Mouse (Mus musculus) liver (tissue): ENCODE measurements around the gene Nisch.

Source experiments
- DNase-seq: peaks from one replicate; pipeline ENCODE4 v3.0.0-alpha.2; 2020; ENCODE audit warnings: mixed read lengths

Nisch gene

DNA sequence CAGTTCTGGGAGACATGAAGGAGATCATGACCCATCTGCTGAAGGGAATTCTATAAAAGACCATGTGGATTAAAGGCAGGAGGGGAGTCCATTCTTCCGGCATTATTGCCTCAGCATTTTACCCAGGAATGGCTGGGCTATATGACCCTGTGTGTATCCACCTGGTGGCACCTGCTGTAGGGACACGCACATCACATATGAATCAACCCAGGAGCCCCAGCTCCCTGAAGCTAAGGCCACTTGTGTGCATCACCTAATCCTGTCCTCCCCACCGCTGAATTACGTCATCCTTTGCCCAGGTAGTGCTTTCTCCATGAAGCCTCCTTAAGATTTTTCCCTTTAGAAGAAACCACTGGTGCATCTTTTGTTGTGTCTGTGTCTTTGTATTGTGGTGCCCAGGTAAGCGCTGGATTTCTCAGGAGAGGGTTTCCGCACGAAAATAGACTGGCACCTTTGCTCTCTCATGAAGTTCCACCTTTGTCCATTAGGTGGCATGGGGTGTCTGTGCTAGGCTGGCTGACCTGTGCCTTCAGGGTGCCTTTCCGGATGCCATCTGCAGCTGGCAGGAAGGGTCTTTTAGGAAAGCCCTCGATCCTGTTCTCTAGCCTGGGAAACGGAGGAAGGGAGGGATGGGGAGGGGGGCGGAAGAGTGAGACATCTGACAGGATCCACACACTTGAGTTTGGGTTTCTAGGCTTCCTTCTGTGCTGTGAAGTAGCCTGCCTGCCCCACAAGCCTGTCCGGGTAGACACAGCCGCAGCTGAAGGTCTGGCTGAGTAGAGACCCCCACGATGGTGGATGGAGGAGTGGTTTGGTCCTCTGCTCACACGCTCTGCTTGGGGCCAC, 1.4 kb downstream of the Nisch start:
- DNase-seq = peak; percentile 52

GRCm38 (mm10) chr14:31214684-31215083, 2.1 kb downstream of the Nisch start:
- no peak for DNase-seq

GRCm38 (mm10) chr14:31213868-31214267, 2.9 kb downstream of the Nisch start:
- peak; percentile 25 for DNase-seq

GRCm38 (mm10) chr14:31212499-31212898, 4.2 kb downstream of the Nisch start:
- DNase-seq = no peak

- no peak for DNase-seq
Measured at GRCm38 (mm10) chr14:31211854-31212253, 4.9 kb downstream of the Nisch start.

GRCm38 (mm10) chr14:31209133-31209557, 7.6 kb downstream of the Nisch start:
- no peak for DNase-seq

DNA sequence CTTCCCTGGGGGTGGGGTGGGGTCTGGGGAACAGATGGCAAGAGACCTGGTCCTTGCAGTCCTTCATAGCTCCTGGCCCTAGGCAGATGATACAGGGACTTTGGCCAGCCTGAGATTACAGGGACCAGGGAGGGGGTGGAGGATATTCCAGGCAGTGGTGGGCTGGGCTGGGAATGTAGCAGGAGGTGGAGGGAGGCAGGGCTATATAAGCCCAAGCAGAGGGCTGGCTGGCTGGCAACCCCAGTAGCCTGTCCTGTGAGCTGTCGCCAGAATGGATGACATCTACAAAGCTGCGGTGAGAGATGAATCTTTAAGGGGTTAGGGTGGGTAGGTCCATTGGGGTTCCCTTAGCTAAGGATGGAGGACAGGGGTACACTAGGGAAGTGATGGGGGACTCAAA, 8.7 kb downstream of the Nisch start, which contains the start of gene Tnnc1:
Tnnc1 (plus strand) TSS at position 229 of the 400 bp plus-strand sequence.
- peak; percentile 32 for DNase-seq

DNA sequence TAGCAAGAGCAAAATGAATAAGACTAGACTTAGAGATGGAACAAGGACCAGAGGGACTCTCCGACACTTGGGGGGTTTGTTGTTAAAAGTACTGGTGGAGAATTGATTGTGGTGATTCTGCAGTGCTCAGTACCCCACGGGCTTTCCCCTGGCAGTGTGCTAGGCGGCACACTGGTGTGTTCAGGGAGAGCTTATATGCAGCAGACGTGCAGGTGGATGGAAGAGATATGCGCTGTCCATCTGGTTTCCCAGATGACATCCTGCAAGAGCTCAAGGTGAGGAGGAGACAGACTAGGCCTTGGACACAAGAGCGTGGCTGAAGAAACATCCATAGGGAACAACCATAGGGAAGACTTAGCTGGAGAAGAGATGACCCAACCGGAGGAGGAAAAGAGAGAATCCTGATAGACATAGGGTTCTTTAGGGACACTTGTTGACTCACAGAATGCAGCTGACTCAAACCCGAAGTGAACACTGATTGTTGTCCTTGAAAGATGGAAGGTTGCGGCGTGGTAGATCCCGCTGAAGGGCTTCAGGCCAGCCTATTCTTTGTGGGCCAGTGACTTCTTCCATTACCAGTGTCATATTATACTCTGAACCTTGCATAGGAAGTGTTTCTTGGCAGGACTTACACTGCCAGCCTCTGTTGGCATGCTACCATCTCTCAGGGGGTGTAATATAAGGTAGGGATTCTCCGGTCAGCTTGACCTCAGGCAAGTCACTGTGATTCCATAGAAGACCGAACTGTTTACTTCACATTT, 9.5 kb downstream of the Nisch start:
- DNase-seq = peak; percentile 59

GRCm38 (mm10) chr14:31206472-31206981, 10.2 kb downstream of the Nisch start:
- peak; percentile 98 for DNase-seq

- DNase-seq = peak; percentile 45
Measured at GRCm38 (mm10) chr14:31205562-31206467, 10.9 kb downstream of the Nisch start.

- no peak for DNase-seq
Measured at GRCm38 (mm10) chr14:31205244-31205561, 11.5 kb downstream of the Nisch start.

DNA sequence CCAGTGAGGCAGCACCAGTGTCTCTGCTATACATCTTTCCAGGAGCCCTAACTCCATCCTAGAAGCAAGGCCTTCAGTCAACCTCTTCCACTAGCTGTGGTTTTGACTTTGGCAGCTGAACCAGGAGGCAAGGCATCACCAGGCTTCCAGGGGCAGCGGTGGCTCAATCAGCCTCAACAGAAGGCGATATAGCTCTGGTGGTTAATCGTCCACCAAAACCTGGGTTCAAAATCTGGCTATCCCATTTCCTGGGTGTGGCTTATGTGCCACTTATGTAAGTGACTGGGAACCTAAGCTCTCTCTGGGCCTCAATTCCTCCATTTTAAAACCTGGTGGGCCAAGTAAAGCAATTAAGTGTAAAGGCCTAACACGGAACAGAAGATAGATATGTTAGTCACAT, 11.9 kb downstream of the Nisch start:
- no peak for DNase-seq

DNA sequence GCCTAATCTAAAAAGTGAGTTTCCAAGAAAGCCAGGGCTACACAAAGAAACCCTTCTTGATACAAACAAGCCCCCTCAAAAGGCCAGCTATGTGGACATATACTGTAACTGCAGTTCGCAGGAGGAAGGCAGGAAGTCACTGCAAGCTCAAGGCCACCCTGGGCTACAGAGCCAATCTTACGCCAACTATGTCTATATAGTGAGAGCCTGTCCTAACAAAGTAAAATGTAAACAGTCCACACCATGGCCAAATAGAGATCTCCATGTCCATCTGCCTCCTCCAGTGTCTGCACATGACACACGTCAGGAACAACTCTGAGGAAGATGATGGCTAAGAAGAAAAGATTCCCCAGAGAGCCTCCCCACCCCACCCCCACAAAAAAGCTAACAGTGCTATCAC, 16.7 kb downstream of the Nisch start:
- DNase-seq = no peak

DNA sequence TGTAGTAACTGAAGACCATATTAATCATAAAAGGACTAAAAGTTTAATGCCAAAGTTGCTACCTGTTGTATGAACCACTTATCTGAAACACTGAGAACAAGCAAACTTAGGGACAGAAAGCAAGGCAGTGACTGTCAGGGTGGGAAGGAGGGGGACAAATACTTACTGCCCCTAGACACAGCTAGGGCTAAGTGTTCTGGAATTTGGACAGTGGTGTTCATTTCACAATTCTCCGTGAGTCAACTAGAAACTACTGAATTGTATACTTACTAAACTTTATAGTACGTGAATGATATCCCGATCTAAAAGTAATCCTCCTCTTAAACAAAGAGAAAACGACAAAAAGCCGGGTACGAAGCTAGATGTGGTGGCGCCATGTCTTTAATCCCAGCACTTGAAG, 17.1 kb downstream of the Nisch start:
- no peak for DNase-seq

GRCm38 (mm10) chr14:31197547-31198516, 18.9 kb downstream of the Nisch start:
- no peak for DNase-seq

- no peak for DNase-seq
Measured at GRCm38 (mm10) chr14:31195968-31196367, 20.8 kb downstream of the Nisch start.

- no peak for DNase-seq
Measured at GRCm38 (mm10) chr14:31195521-31195920, 21.2 kb downstream of the Nisch start.

DNA sequence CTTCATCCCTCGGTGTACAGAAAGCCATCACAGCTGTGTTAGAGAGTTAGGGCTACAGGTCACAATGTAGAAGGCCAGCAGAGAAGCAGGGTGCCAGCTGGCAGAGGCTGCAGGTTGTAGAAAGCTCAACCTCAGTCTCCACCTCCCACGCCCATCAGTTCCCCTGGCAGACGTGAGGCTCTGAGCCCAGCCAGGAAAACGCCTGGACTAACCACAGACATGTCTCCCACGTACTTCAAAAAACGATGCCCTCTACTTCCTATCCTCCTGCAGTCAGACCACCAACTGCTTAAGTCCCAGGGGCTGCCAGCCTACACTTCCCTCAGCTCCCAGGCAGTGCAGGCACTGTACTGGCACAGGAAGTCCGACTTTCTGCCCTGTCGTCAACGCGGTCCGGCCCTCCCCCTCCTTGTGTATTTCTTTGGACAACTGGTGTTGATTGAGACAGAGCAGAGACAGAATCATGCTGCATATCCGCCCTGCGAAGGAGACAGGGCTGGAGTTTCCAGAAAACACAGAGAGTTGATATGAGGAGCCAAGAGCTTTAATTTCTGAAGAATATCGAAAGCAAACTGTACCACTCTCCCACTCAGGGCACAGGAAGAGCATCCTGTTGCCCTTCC, 21.7 kb downstream of the Nisch start:
- no peak for DNase-seq

- no peak for DNase-seq
Measured at GRCm38 (mm10) chr14:31194441-31194840, 22.3 kb downstream of the Nisch start.

DNA sequence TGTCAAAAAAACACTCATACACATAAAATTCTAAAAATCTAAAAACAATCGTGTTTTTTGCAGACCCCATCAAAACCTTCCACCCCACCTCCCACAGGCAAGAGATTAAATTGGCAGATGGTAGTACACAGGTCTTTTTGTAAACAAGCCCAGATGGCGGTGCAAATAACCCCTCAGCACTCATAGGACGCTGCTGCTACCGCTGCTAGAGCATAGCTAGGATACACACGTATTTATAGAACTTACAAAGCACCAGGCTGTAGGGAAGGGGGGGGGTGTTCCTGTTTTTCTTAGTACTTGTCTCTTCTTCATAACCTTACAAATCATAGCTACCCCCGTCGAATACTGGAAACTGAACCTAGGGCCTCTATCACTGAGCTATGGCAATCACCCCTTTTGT, 23.0 kb downstream of the Nisch start:
- DNase-seq = no peak

- no peak for DNase-seq
Measured at GRCm38 (mm10) chr14:31191936-31192335, 24.8 kb downstream of the Nisch start.
